In genomic region chr8:121424600-121424999, GRCm38 (mm10) we compare ENCODE assay signal across 10 mouse cellular contexts.
DNase-seq lines count a peak whose midpoint lies in the region.
"Had no signal": no experiment of that assay in that cellular context is flagged by ENCODE, and none has a peak within 500 bp of the region (broad histone marks: within the 10 kb centered on the region; RNA-seq: fewer than 3 reads in every experiment).

No protein-coding gene starts in this region.

- peak; percentile 20 for DNase-seq in kidney, adult 18-20 months
- no peak for DNase-seq in kidney, postnatal 14 days
- DNase-seq in retina, postnatal 1 day, result peak; percentile 43
- DNase-seq in retina, embryonic 14.5 days (ENCODE audit: low spot score), result no peak
- peak; percentile 52 for DNase-seq in NIH3T3 (ENCODE audit: low read depth)
- peak; percentile 73 for DNase-seq in testis, postnatal 10 days (ENCODE audit: low spot score)
- DNase-seq in urinary bladder, postnatal 36 days (ENCODE audit: low spot score in 2 of 2), result no peak
- DNase-seq: cerebellum, adult 8-10 months; heart, postnatal 4 days; liver, embryonic 13.5 days had no signal

Comparison
In these comparisons a context has a peak if more than half of its experiments do, and no peak if none do; other contexts are left out.
1. DNase-seq: peak in kidney, adult 18-20 months (single experiment), retina, postnatal 1 day (single experiment), NIH3T3 (single experiment) and testis, postnatal 10 days (single experiment); none in kidney, postnatal 14 days (single experiment), retina, embryonic 14.5 days (single experiment) and urinary bladder, postnatal 36 days (0 of 2).